Mouse (Mus musculus) kidney, adult 18-20 months (tissue): ENCODE data around the gene Crb2.

Source experiments
- DNase-seq: peaks from one replicate; pipeline ENCODE4 v3.0.0; 2021

Gene Crb2

DNA sequence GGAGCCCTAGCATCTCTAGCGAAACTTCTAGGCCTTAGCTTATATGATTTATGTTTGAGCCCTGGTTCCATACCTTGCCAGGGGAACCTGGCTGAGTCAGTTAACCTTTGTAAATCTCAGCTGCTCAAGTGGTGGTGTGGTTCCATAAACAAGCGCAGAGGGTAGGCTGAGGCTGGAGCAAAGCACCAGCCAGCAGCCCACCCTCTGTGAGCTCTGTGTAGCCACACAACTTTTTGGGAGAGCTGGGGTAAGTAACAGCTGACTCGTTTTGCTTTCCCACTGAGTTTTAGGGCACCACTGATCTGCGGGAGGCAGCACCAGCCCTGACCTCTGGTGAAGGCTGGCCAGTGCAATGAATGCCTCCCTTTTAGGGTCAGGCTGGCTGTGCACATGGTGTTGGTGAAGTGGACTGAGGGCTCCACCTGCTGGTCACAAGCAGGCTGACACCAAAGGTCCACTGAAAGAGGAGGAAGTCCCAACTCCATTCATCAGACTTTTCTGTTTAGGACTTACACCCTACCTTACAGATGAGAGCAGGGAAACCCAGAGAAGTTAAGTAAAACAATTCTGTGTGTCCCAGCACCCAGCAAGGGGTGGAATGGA lies 26.7 kb downstream of the Crb2 start:
- DNase-seq, result peak; percentile 69

DNA sequence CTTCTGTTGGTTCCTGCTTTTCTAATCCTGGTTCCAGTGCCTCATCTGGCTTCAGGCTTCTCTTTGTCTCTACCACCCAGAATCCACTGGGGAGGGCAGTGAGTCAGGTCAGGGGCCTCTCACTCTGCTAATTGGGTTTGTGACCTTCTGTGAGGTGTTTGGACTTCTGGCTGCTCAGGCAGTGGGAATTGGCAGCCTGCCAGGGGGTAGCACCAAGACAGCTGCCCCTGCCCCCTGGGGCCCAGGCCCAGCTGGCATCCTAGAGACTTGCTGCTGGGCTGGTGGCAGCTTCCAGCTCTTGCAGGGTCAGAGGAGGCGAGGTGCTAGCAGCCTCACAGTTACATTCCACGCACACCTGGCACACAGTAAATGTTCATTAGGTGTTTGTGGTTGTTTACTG lies 35.6 kb downstream of the Crb2 start:
- peak; percentile 34 for DNase-seq

DNA sequence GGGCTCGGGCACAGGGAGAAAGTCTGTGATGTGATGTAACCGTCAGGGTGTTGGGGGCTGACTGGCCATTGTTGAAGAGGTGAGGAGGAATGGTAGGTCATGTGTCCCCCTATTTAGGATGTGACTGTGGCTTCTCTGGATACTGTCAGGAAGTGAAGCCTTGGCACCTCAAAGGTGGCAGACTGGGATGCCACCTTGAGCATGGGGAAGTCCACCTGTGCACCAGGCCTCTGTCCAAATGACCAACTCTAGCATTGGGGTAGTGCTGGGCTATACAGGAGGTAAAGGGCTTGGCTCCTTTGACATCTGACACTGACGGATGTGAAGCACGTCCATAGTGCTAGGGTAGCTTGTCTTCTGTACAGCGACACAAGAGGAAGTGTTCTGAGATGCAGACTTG lies 36.4 kb downstream of the Crb2 start:
- no peak for DNase-seq

DNA sequence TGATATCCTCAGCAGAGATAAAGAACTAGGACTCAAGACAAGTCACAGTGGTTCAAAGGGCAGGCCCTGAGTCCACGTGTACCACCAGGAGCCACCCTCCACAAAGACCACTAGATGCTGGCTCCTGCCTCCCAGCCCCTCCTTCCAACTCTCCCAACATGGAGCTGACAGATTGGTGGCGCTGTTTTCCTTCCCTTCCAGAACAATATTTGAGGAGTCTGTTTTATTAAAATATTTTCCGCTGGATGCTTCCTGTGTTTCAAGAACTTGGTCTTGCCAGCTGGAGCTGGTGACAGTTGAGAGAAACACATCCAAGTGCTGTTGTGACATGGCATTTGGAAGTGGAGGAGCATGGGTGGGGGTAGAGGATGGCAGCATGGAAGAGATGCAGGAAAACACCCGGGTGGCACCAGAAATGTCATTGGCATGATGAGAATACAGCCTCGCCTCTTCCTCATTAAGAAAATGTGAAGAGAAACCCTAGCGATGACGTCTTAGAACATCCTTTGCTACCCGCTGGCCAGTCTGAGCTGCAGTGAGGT lies 38.8 kb downstream of the Crb2 start:
- DNase-seq, result no peak

DNA sequence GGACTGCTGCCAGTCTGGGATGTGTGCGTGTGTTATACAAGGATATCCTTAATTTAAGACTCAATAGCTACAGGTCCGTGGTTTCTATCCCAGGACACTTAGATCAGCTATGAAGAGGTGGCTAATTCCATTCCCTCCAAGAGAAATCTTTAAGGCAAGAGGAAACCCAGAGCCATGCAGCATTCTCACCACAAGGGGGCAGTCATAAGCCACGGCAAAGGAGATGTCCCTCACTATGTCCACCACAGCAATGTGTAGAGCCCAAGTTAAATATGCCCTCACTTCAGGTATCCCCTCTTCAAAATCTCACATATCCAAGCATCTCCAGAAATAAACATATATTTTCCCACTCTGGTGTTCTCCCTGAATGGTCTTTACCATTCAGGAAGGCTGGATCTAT lies 39.6 kb downstream of the Crb2 start:
- DNase-seq, result peak; percentile 78

DNA sequence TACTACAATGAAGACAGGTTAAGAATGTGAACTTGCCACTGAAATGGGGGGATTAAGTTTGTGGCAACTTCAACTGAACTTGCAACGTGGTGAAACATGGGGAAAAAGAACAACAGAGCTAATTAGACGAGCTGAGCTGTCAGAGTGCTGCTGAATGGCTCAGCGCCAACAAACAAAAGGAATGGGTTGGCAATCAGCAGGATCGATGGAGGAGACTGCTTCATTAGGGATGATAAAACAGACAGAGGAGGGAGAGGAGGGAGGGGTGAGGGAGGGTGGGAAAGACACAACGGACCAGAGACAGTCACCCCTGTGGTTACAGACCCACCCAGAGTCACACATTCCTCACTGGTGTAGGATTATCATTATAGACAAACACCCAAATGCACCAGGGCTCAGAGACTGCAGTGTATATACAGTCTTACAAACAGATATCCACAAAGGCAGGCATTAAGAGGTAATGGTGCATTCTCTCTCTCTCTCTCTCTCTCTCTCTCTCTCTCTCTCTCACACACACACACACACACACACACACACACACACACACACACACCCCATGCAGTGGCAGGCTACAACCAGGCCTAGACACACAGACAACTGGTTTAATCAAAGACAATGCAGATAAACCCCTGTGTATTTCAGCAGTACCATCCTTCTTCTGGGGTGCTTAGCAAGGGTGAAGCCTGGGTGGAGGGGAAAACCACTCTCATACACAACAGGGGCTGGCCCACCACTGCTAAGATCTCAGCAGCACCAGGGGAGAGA lies 42.9 kb downstream of the Crb2 start:
- DNase-seq, result no peak

DNA sequence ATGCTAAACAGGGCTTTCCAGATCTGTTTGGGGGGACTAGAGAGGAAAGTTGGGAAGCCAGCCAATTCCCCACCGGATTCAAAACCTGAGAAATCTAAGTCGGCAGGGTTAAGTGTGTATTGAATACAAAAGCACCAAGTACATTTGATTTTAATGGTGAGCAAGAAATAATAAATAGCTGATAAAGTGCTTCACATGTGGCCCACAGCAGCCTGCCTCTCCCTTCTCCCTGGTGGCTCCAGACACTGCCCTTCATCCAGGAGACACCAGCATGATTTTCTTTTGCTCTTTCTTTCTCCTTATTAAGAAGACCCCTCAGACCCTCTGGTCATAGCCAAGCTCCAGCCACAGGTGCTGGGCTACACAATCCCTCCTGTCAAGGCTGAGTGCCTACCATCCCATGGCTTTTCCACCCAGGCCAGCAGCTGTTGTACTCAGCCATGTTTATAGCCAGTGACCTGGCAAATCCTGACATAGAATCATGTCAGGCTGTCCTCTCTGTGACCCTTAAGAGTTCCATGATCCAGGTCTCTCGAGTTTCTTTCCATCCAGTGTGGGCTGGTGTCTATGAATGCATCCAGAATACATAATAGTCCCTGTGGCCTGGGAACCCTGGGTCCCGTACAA lies 43.6 kb downstream of the Crb2 start:
- no peak for DNase-seq

DNA sequence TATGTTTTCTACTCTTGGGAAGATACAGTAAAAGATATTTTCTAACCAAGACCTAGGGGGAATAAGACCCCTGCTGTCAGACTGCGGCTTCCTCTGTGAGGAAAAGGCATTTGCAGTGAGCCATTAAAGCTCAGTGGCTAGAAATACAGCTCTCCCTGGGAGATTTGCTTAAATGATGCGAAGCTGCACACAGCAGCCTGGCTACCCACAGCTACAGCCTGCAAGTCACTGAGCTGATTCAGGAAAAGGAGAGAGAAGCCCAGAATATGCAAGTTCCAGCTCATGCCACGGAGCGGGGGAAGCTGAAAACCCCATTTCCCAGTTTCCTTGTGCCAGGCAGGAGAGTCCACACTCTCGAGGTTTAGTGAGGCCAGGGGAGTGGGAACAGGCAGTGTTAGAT lies 46.1 kb downstream of the Crb2 start:
- no peak for DNase-seq

DNA sequence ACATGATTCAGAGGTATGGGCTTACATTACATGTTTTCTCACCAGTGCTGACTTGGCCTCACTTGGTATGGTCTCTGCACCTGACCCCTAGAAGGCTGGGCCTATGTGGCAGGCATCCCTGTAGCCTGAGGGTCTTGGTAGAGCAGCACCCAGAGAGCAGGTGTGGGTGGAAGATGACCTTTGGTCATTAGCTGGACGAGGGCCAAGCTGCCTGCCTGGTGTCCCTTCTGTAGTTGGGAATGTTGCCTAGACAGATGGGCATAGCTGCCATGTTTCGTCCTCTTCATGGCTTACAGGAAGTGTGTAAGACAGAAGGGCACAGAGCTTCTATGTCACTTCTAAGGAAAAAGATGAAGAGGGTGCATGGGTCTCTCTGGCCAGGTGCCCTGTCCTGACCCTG lies 47.8 kb downstream of the Crb2 start:
- peak; percentile 34 for DNase-seq

DNA sequence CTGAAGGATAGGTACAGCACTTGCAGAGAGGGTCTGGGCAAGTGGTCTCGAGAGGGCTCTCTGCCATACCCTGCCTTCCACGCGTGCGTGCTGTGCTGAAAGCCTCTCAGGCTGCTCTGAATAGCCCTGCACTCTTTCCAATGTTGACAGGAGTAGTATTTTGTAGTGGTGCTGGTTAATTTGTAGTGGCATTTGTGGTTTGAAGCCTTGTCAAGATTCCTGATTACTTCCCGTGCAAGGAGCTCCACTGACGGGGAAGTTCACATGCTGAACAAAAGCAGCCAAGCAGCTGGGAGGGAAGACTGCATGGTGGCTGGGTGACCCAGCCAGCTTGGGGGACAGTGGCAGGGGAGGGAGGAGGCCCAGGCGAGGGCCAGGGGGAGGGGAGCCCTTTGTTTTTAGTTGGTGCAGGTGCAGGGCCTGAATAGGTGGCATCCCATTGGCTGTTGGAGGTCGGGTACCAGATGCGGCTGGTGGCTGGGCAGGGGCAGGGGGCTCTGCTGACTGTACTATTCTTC lies 53.8 kb downstream of the Crb2 start:
- no peak for DNase-seq

DNA sequence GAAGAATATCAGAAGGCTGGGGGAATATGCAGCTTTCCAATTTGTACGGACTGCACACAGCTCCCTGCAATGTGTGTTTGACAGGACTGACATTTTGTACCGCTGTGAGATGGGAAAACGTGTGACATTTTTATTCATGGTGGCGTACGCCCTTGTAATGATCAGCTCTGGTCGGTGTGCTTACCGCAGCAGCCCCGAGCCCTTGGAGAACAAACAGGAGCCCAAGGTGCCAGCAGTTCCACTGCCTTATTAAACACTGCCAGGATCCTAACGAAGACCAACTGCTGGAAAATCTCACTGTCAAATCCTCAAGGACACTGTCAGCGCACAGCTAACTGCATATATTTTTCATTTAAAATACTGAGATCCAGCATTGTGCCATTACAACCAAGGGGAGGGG lies 56.2 kb downstream of the Crb2 start:
- no peak for DNase-seq

DNA sequence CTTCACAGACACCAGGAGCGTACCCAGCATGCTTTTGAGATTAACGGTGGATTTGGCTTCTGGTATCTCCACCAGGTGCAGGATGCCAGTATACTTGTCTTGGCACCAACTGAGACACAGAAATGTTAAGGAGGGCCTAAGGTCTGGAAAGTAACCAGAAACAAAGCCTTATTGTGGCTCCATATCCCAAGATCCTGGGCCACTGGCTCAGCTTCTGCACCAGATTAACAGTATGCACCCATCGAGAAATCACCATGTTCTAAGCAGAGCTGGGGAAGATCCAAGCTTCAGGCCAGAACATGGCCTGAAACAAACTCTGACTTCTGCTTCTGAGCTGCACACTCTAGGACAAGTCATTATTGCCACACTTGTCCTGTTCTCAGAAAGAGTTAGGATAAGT lies 60.9 kb downstream of the Crb2 start:
- DNase-seq, result no peak

DNA sequence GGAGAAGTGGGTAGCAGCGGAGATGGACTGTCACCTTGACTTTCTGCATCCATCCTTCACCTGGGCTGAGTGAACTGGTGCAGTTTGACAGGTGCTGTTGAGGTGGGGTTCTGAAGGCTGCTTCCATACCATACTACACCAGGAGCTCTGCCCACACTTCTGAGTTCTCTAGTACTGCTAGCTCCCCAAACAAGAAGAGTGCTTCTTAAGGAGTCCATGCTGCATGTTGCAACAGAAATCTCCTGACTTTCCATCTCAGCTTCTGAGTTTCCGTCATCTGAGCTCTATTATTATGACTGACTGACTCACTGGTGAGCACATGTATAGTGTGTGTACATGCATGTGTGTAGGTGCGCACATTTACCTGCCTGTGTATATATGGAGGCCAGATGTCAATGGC lies 61.5 kb downstream of the Crb2 start:
- DNase-seq, result no peak

DNA sequence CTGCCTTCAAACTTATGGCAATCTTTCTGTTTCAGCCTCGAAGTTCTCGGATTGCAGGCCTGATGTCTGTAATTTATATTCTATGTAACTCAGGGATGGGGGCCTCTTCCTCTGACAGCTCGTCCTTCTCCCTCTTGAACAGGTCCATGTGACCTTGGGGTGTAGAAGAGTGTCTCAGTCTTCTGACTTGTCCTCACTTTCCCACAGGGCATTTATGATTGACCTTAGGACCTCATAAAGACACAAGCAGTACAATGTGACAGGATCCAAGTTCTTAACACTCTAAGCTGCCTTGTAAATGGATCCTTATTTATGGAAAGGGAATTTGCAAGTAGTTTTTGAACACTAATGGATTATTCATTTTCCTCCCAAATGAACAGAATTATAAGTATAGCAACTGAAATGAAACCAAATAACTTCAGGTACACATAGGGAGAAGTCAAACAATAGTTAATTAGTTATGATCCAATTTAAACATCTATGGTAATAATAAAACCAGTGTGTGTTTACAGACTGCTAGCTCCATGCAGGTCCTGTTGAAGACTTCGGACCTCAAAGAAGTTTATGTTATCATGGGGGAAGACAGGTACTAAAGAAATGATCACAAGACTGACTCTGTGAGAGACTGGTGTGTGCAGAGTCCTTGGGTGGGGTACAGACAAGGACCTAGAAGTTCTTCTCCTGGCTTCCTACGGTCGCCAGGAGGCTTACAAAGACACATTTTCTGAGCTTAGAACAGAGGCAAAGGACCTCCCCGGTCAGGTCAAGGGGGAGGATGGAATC lies 62.3 kb downstream of the Crb2 start:
- DNase-seq, result no peak

DNA sequence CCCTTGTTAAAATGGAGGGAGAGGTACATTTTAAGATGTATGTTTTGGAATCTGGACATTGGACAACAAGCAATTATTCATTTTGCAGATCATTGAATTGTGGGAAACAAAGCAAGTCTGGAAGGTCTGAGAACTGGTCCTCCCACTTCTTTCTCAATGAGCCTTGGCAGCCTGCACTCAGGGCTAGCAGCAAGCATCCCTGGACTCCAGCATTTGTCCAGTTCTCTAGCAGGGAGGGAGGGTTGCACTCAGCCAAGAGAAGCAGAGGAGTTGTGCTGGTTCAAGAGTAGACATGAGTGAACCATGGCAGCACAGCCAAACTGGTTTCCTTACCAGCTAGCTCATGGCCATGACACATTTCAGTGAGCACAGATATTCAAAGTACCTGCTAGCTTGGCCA lies 63.9 kb downstream of the Crb2 start:
- DNase-seq, result no peak

DNA sequence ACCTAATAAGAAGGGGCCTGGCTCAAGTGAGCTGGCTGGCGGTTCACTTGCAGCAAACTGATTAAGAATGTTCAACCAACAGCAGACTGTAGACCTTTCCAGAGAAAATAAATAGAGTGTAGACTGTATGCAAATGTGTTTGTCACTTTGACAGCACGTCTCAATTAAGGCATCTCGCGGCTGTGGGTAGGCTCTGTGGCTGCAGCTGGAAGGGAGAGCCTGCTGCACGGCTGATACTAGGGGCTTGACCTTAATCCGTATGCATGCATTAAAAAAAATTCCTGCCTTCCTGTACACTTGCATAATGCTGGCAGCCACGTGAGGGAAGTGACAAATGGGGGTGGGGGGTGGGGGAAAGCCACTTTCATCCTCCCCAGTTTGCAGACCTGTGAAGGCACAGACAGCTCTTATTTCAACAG lies 66.1 kb downstream of the Crb2 start:
- DNase-seq, result no peak

DNA sequence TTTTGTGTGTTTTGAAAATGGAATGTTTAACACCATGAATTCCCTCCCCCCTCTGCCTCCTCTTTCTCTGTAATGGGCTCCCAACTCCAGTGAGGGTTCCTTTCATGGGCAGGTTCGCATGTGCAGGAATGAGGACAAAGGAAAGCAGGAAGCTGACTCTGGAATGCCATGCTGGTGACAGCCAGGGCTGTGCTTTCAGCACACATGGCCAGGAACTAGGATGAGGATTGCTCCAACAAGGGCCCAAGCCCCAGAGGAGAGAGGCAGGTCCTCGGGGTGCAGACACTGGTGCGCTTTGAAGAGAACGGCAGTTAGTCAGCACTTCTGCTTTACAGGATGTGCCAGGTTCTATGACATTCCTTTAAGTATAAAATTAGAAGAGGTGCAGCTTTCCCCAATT lies 66.7 kb downstream of the Crb2 start:
- no peak for DNase-seq
